Mouse (Mus musculus): ENCODE results near the gene Gm20219.

Gm20219 gene

DNA sequence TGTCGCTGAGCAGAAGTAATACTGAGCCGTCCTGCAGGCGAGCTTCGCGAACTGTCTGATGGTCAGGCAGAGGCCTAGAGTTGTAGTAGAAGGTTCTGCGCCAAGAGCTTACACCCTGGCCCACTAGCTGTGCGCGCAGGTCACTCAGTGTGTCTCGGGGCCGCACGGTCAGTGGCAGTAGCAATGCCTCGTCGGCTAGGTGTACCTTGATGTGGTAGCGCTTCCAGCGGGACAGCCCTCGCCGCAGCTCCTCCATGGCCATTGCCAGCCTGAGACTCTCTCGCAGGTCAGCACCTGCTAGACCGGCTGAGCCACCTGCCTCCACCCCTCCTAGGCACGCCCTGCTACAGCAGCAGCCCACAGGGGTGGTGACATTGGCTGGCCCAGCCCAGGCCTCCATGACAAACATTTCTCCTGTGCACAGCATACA, at the start of gene Gm20219:
Gm20219 (minus strand) TSS at position 266 of the 430 bp plus-strand sequence.
- DNase-seq (ENCODE audit: extremely low read depth, insufficient read length, low spot score) = no peak

DNA sequence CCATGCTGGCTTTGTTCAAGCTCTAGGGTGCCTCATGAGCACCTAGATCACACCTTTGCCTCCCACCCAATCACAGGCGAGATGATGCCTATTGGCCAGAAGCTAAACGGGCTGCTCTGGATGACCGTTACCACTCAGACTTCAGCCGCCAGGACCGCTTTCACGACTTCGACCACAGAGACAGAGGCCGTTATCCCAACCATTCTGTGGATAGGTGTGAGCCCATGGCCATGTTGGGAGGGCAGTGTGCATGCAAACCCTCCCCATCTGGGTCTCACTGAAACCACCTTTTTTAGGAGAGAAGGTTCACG, 49.8 kb upstream of the Gm20219 start:
- no peak for DNase-seq (ENCODE audit: extremely low read depth, insufficient read length, low spot score)

DNA sequence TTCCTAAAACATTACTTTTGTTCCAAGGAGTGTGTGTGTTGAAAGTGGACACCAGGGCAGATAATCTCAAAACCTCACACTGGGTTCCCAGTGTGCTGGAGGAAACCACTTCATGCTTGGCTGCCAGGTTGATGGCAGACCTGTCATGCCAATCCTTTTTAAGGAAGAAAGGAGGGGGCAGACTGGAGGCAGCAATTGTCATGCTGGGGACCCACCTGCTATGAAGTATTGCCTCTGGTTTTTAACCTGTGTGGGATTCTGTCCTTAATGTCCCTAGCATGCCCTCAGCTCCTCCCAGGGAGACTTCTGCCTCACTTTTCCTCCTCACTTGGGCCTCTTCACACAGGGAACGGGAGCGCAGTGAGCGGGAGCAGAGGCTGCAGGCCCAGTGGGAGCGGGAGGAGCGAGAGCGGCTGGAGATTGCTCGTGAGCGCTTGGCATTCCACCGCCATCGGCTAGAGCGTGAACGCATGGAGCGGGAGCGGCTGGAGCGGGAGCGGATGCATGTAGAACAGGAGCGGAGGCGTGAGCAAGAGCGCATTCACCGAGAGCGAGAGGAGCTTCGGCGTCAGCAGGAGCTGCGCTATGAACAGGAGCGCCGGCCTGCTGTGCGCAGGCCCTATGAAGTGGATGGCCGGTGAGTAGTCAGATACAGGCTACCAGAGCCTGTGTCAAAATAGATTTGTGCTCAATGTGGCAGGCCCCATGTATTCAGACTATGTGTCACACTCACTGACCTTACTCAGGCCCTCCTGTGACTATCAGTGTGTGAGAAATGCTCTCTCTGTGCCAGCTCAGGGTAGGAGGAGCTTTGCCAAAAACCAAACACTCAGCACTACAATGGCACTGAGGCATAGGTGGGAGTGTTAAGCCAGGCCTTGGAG, 49.2 kb upstream of the Gm20219 start:
- DNase-seq (ENCODE audit: extremely low read depth, insufficient read length, low spot score) = no peak

DNA sequence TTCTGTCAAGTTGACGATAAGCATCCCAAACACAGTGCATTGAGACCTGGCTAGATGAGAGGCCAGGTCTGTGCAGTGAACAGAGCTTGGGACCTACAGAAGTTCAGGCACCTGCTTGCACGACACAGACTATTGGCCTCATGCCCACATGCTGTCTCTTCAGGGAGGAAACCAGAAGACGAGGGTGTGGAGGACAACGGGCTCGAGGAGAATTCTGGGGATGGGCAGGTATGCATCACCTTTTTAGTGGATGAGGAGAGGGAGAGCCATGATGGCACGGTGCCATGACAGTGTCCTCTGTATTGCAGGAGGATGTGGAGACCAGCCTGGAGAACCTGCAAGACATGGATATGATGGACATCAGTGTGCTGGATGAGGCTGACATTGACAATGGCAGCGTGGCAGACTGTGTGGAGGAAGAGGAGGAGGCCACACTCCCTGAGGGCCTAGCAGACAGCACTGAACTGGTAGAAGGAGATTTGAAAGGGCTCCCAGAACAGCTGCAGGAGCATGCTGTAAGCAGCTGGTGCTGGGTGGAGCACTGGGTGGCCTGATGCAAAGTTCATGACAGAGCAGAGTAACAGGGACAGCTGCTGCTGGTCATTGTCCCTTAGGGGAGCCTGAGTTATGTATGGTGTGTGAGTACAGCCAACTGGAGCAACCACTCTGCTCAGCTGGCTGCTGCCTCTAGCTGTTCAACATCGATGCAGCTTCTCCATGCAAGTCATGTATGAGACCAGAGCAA, 39.5 kb upstream of the Gm20219 start:
- no peak for DNase-seq (ENCODE audit: extremely low read depth, insufficient read length, low spot score)

DNA sequence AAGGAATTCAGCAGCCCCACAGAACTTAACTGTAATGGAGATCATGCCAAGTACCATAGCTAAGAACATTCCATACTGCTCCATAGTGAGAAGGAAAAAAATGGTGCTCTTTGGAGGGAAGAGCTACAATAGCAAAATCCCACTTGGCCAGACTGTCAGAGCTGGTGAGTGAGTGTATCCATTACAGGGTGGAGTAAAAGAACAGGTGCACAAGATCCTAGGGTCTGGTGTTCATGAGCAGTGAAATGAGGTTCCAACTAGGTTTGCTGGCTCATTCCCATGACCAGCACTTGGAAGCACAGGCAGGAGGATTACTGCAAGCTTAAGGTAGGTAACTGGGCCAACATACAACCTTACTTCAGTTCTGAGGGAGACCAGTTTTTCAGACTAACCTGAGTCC, 38.4 kb upstream of the Gm20219 start:
- no peak for DNase-seq (ENCODE audit: extremely low read depth, insufficient read length, low spot score)

DNA sequence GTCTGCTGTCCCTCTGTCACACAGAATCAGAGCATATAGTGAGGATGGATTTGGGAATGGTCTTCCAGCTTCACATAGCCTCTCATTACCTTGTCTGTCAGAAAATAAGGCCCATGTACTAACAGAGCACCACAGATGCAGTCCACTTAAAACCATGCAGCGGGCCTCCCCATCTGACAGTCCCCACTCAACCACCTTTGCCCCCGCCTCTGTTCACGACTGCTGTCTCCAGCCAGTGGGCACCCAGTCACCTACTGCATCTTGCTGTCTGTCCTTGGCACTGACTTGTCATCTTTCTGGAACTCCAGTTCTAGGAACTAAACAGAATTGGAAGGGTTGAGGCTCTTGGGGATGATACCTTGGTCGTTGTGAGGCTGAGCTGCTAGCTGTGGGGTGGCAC, 34.7 kb upstream of the Gm20219 start:
- no peak for DNase-seq (ENCODE audit: extremely low read depth, insufficient read length, low spot score)

DNA sequence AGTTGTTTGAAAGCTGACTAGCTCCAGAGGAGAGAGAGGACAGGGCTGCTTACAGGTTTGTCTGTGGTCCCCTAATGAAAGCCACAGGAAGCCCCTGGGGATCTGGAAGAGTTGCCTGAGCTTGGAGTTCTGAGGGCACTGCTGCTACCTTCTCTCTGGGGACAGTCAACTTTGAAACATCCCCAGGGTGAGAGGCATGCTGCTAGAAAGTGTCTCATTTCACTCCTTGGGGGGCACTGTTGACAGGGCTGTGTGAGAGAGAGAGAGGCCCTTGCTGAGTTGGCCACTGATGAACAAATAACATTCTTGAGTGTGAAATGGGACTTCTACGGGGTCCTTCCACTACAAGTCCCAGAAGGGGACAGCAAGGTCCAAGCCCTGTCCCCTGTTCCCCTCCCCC, 33.6 kb upstream of the Gm20219 start:
- DNase-seq (ENCODE audit: extremely low read depth, insufficient read length, low spot score) = no peak

DNA sequence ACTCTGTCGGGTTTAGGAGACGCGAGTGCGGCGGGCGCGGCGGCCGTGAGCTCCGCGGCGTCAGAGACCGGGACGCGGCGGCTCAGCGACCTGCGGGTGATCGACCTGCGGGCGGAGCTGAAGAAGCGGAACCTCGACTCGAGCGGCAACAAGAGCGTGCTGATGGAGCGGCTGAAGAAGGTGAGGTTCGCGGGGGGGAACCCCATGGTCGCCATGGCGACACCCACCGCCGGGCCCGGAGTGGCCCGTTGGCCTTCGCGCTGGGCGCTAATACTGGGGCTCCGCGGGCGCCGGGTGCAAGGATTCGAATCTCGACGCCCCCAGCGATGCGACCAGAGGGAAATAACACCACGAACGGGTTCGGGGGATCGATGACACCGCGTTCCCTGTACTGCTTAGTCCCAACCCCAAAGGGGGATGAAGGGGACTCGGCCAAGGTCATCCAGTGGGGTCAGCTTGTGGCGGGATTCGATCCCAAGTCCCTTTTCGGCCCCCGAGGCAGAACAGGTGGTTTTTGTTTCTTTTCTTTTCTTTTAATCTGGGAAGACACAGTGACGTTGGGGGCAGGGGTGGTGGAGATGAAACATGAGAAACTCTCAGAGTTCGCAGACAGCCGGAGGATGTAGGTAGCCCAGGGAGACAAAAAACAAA, 31.1 kb upstream of the Gm20219 start:
- DNase-seq (ENCODE audit: extremely low read depth, insufficient read length, low spot score) = no peak

DNA sequence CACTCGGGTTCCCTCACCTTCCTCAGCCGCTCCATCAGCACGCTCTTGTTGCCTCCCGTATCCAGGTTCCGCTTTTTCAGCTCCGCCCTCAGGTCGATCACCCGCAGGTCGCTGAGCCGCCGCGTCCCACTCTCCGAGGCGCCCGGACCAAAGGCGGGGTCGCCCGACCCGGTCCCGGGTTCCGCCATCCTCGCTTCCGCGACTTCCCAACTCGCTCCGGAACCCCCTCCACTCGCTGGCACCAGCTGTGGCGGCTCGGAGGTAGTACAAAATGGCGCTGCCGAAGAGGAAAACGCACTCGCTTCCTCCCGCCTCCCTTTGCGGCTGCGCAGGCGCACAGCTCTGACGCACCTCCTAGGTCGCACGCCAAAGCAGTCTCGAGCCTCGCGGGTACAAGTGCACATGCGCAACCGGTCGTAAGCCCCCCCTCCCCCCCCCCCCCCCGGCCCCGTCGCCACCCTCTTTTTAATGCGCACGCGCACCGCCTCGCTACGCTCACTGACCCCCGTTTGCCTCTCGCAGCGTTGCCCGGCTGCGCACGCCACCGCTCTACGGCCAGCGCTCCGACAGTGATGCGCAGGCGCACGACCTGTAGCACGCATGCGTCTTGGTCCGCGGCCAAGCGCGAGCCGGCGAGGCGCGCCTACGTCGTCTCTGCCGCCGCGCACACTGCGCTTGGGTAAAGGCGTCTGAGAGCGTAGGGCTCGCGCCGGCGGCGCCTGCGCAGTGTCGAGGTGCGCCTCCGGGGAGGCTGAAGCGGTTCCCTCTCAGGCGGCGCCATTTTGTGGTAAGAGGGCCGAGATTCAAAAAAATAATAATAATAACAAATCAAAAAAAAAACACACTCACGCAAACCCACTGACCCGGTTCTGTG, 30.3 kb upstream of the Gm20219 start, which contains the start of the genes Safb2 and Safb:
Safb2 (minus strand) TSS at position 329 of the 874 bp plus-strand sequence.
Safb (plus strand) TSS at position 569 of the 874 bp plus-strand sequence.
- DNase-seq (ENCODE audit: extremely low read depth, insufficient read length, low spot score) = peak; percentile 100

DNA sequence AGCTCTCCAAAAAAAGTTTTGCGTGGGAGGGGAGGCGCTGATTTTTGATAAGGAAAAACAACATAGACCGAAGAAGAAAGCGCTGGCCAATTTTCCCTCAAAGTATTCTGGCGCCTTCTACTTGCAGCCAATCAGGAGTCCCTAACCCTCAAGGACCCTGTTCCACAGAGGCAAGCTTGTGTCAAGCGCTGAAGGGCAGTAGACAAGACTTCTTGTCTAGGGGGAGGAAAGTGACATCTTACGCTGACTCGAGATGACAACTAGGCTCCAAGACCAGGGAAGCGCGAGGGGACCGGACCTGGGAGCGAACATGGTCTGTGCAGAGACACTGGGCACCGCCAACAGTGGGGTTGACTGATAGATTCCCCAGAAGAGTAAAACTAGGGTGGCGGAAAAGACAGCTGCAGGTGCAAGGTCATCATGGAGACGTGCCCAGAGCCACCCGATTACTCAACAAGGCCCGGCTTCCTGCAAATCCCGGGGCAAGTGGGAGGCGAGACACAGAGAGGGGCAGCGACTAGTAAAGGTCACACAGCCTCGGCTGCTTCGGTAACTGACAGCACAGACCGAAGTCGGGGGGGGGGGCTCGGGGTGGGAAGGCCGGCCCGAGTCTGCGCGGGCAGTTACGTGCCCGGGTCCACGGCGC, 29.5 kb upstream of the Gm20219 start:
- DNase-seq (ENCODE audit: extremely low read depth, insufficient read length, low spot score) = no peak

DNA sequence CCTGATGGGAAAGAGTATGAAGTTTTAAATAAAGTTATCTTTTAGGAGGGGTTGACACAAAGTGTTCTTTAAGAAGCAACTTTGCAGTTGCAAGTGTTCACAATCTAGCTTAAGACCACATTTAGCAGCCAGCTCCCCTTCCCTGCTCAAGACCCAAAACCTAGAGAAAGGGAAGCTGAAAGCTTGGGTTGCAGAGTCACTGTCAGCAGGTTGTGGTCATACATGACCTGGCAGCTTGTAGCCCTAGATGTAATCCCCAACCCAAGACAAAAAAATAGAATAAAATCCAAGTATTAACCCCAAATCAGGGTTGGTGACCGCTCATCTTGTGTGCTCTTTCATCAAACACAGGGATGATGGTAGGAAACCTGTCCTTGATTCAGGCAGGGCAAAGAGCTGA, 28.9 kb upstream of the Gm20219 start:
- DNase-seq (ENCODE audit: extremely low read depth, insufficient read length, low spot score) = no peak

DNA sequence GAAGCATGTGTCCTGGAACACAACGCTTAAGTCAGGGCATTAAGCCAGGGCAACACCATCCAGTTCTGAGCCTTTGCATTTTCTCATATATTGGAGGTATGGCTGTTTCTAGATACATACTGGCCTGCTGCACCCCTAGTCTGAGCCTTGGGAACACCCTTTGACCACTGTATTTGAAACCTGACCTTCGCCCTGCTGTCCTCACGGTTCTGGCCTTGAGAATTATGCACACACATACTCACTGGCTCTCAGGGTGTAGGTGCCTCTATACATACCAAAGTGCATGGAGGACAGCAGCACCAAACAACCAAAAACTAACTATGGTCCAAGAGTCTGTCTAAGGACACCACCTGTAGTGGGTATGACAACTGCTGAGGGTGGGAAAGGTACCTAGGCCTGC, 18.8 kb upstream of the Gm20219 start:
- no peak for DNase-seq (ENCODE audit: extremely low read depth, insufficient read length, low spot score)

DNA sequence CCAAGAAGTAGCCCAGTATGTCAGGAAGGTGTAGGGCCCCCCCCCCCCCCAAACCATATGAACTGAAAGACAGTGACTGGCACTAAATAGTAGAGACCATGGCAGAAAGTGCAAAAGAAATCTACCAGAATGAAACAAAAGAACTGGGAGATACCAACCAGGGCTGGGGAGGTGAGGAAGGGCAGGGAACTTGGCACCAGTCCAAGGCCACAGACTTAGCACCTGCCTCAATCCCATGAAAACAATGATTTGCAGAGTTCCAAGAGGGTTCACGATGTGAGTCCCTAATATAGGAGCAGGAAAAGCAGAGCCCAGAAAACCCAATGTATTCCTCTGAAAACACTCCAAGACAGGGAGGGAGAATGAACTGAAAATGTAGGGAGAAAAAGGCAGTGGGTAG, 18.0 kb upstream of the Gm20219 start:
- no peak for DNase-seq (ENCODE audit: extremely low read depth, insufficient read length, low spot score)

DNA sequence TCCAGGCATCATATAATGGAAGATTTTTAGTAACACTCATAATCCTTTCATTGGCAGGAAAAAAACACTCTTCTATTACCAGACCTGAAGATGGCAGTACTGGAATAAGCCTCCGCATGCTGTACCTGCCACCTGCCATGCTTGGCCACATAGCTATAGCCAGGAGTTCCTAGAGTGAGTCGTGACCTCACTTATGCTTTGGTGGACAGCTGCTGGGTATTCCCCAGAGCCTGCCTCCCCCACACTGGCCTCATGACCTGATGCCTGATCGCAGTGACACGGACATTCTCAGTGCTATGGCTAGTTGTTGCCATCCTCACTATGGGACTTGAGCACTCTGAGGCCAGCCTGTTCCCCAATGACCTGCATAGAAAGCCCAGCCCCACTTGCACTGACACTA, 16.1 kb upstream of the Gm20219 start:
- DNase-seq (ENCODE audit: extremely low read depth, insufficient read length, low spot score) = no peak

DNA sequence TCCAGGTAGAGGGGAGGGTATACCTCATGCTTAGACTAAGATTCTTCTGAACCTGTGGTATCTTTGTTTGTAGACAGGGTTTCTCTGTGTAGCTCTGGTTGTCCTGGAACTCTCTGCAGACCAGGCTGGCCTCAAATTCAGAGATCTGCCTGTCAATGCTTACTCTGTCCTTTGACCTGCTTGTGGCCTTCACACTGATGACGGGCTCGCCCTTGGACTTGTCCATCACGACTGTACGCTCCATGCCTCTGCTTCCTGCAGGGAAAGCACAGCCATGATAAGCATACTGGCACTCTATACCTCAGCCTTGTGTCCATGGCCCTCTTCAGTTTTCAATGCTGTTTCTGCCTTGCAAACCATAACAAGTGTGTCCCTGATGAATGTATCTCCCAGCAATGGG, 13.2 kb upstream of the Gm20219 start:
- no peak for DNase-seq (ENCODE audit: extremely low read depth, insufficient read length, low spot score)

DNA sequence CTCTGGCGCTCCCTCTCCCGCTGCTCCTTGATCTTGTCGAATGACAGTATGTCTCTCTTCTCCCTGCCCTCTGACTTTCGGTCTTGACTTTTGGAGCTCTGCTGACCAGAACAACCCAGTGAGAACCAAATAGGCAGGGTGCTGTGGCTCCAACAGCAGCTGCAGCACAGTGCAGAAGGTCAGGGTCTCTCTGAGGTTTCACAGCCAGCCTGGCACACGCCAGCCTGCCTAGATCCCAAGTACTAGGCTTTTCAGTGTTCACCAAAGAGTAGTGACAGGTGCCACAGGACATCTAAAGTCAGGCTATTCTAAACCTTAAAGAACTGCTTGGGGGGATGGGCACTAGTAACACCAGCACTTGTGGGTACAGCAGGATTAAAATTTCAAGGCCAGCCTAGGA, 12.7 kb upstream of the Gm20219 start:
- no peak for DNase-seq (ENCODE audit: extremely low read depth, insufficient read length, low spot score)

DNA sequence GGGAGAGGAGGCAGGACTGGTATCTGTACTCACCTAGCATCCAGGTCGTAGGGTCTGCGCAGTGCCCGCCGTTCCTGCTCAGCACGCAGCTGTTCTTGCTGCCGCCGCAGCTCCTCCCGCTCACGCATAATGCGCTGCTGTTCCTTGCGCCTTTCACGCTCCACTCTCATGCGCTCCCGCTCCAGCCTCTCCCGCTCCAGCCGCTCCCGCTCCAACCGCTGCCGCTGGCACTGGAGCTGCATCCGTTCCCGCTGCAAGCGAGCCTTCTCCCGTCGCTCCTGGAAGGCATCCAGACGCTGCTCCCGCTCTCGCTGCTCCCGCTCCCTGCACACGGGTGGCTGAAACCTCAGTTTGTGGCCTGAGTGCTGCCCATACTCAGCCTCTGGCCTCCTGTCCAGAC, 12.1 kb upstream of the Gm20219 start:
- DNase-seq (ENCODE audit: extremely low read depth, insufficient read length, low spot score) = no peak

DNA sequence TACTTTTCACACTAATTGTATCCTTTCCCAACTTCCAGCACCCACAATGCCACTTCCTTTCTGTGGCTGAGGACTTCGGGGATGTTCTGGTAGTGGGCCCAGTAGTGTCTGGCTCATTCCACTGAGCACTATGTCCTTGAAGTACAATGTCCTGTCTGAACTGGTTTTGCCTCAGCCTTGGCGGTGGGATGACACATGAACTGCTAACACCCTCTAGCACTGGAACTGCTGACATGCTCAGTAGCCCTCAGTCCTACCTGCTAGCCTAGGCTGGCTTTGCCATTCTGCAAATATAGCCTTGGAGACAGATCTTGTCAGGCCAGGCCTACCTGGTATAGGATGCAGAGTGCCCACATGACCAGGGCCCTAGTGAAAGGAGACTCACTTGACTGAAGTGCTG, 7.7 kb upstream of the Gm20219 start:
- no peak for DNase-seq (ENCODE audit: extremely low read depth, insufficient read length, low spot score)

DNA sequence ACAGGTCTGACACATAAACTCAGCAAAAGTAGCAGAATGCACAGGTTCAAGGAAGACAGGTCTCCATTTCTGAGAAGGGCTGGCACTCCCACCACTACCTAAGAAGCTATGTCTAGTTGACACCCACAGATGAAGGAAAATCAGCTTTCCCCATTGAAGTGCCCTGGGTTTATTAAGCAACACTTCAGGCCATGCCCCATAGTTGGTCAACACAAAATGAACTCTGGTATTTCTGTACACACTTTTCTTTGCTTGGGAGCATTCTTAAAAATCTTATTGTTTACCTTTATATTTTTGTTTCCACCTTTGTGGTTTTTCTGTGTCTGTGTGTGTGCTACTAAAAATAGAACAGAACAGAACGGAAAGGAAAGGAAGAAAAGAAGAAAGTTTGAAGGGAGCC, 5.9 kb upstream of the Gm20219 start:
- DNase-seq (ENCODE audit: extremely low read depth, insufficient read length, low spot score) = no peak

DNA sequence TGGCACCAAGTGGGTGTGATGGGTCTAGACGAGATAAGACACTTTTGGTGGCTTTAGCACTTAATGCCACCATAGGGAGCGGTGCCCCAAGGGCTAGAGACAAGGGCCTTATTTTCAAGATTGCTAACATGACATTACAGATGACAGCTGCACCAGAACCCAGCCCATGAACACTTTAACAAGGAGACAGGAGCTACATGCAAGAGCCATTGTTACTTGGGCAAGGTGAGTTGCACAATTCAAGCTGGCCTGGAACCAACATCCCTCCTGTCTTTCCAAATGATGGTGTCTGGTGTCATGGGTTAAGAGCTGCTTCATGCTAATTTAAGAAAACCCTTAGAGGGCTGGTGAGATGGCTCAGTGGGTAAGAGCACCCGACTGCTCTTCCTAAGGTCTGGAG, 5.2 kb upstream of the Gm20219 start:
- DNase-seq (ENCODE audit: extremely low read depth, insufficient read length, low spot score) = no peak

Measured in 3134 (cell line).